Mouse (Mus musculus) kidney, adult 11 months (tissue): ENCODE measurements around the gene Hibch.
"Not testable (repeated sequence)": the region's sequence is repeated elsewhere in the genome, so short reads cannot be mapped to it uniquely, and the experiment has no call there.

Source experiments
- DNase-seq: peaks from one replicate; pipeline ENCODE4 v3.0.0; 2022

Gene Hibch

GRCm38 (mm10) chr1:52909783-52910182 is 65.1 kb downstream of the Hibch start:
- no peak for DNase-seq

- no peak for DNase-seq
These were observed 71.9 kb downstream of the Hibch start for GRCm38 (mm10) chr1:52916655-52917054.

- not testable (repeated sequence) for DNase-seq
These were observed 74.2 kb downstream of the Hibch start for GRCm38 (mm10) chr1:52918897-52919296.

DNA sequence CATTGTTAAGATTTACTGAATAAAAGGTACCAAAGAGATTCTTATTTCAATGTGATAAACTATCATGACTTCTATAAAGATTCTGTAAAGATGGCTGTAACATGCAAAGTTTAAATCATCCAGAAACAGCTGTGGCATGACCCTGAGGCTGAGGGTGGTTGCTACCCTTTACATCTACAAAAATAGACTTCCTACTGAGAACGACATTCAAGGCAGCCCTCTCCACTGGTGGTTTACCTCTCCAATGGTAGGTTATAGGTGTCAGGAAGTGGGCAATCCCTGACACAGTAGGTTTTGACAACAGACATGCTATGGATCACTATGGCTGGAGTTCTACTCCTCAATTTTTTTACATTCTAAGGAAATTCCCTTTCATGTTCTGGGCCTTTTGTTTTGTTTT is 79.8 kb downstream of the Hibch start:
- not testable (repeated sequence) for DNase-seq

DNA sequence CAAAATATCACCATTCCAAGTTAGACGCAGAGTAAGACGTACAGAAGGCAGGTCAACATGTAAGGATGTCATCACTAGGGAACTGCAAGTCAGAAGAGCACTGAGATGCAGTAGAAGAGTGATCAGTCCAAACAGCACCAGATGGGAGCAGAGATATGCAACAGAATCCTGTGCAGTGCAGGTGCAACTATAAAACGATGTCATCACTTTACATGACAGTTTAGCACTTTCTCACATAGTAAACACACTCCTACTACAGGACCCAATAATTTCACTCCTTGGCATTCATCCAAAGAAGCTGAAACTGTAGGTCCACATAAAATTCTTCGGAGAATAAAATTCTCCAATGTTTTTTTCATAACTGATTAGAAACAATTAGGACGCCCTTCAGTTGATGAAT is 89.8 kb downstream of the Hibch start:
- DNase-seq: no peak

DNA sequence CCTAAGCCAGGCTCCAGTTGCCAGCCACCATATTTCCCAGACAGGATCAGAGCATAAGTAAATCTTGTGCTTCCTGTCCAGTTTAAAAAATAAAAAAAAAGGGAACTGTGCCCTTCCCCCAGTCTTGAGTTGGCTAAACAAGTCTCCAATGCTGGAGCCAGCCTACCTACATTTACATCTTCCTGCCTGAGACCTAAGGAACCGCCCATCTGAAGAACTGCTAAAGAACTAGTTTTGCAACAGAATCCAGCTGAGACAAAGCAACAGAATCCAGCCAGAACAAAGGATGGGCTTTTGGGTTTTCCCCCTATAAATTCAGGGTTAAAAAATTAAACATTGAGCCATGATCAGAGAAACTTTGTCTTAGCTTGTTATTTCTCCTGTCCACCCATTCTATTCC is 94.3 kb downstream of the Hibch start:
- DNase-seq: no peak

- DNase-seq: no peak
These were observed 103.2 kb downstream of the Hibch start for GRCm38 (mm10) chr1:52947895-52948294.

- no peak for DNase-seq
These were observed 106.6 kb downstream of the Hibch start for GRCm38 (mm10) chr1:52951146-52951868.

DNA sequence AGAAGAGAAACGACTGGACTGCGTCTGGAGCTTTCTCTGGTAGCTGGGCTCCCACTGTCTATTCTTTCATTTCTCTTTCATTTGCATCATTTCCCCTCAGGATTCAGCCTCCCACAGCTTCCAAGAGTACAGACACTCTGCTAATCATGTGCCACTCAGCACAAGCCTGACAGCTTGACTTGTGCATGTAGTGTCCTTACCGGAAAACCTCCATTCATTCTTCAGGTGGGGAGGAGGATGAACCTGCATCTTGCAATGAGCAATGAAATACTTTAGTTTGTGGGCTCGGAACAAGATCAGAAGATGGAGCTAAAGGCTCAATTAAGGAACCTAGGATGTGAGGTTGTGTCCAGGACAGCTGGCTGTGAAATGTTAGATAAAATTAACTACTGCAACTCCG is 107.4 kb downstream of the Hibch start:
- no peak for DNase-seq

DNA sequence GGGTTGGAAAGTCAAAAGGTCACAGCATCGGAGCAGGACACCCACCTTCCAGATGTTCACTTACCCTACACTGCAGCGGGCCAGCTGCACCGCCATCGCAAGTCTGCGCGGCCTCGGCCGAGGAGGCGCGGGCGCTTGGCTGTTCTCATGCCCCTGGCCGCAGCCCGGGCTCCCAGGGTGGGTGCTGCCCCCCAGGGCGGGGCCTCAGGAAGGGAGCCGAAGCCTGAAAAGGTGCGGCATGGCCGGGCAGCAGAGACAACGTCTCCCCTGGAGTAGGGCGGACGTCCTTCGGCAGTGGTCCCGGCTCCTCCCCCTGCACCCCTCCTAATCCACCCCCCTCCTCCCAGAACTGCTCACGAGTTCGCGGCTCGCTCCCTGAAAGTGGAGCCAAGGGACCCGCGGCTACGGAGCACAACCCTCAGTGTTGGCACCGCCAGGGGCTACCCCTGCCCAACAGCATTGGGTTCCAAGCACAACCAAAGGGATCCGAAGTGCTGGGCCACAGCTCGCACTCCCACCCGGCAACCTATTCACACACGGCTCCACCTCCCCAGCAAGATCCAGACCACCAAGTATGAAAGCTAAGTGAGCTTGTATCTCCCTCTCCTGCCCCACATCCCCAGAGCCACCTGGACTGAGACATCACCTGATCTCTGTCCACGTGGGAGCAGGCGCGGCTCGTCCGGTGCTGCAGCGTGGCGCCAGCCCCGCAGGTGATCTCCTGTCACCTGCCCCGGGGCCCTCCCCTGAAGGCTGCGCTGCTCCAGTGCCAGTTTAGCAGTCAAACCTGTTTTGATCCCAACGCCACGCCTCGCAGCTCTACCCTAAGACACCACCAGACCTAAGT is 108.0 kb downstream of the Hibch start:
- peak; percentile 36 for DNase-seq

DNA sequence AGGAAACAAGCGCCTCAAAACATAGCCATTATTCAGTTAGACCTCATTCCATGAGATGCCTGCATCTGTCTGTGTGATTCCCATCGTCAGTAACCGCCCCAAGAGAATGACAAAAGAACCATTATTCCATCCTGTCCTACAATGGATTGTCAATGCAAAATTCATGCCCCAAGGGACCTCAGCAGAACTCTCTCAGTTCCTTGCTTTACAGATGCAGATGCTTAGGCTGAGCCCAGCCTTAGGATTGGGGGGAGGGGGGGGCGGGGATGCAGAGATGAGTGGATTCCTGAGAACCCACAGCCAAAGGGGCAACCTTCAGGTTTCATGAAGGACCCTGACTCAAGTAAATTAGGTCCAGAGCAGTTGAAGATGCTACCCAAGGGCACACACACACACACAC is 108.8 kb downstream of the Hibch start:
- no peak for DNase-seq

- no peak for DNase-seq
These were observed 109.7 kb downstream of the Hibch start for GRCm38 (mm10) chr1:52954456-52954855.

DNA sequence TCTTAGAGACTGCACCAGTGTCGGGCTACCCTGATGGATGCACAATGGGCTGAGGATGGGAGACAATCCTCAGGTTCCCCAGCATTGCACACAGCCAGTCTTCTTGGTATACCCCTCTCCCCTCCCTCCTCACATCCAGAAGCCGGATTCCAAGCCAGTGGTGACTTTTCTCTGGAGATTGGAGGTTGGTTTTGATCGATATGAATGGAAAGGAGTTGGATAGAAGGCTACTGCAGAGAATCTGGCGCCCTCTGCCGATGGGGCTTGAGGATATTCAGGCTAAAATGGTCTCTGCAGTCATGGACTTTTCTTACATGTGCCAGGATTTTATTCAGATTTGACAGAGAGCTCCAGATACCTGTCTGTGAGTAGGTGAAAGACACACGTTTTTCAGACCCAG is 110.4 kb downstream of the Hibch start:
- no peak for DNase-seq

GRCm38 (mm10) chr1:52956746-52957145 is 112.0 kb downstream of the Hibch start:
- no peak for DNase-seq

DNA sequence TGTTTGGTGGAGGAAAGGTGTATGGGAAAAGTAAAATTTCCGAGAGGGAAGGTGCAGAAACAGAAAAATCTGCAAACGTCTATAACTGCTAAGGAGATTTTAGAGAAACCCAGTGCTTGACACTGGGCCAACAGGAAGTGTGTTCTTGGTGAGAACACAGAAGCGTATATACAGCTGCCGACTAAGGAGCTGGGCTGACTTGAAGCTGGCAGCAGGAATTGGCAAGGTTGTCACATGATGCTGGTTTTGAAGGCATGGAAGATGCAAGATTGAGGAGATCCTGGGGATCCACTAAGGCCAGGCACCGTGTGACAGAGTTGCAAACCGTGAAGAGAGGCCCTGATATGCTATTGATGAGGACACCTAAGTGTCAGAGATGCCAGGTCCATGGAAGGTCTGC is 115.5 kb downstream of the Hibch start:
- no peak for DNase-seq

GRCm38 (mm10) chr1:52963097-52963496 is 118.4 kb downstream of the Hibch start:
- no peak for DNase-seq

- no peak for DNase-seq
These were observed 119.9 kb downstream of the Hibch start for GRCm38 (mm10) chr1:52964581-52964980.
